Mouse (Mus musculus): ENCODE measurements around the gene Tes. TPM values are rescaled to one million over a fixed set of nuclear protein-coding genes. Genes with fewer than 3 reads are reported as not detected.
"Not testable (repeated sequence)": the region's sequence is repeated elsewhere in the genome, so short reads cannot be mapped to it uniquely, and the experiment has no call there.

Tes gene
- polyA plus RNA-seq, 1 experiment: 20.7 TPM

- no peak for DNase-seq (ENCODE audit: low read depth in 1 of 2, low spot score in 2 of 2)
- Histone ChIP-seq H3K27ac (ENCODE audit: insufficient read depth, low read length) (no peak overlapping the region), H3K4me1 (ENCODE audit: control insufficient read depth, insufficient read depth, insufficient read length) (no peaks in the 10 kb centered on the region), H3K4me3 (ENCODE audit: extremely low read depth, insufficient read depth, insufficient read length) (no peak overlapping the region), H3K27me3 (ENCODE audit: control insufficient read depth, insufficient read depth, low read length) (no peaks in the 10 kb centered on the region), H3K36me3 (ENCODE audit: control insufficient read depth, insufficient read depth, low read length) (no peaks in the 10 kb centered on the region)
- TF ChIP-seq CTCF (IDR thresholded peaks at IDR 0.05; ENCODE audit: extremely low read depth, insufficient read depth, insufficient read length, insufficient replicate concordance) (no peak), POLR2A (IDR thresholded peaks at IDR 0.05; ENCODE audit: low read depth, low read length) (no peak)
- 82% methylated on average over 4 of the region's 4 CpGs for WGBS
Measured at GRCm38 (mm10) chr6:17051432-17052025, 13.4 kb upstream of the Tes start.

DNA sequence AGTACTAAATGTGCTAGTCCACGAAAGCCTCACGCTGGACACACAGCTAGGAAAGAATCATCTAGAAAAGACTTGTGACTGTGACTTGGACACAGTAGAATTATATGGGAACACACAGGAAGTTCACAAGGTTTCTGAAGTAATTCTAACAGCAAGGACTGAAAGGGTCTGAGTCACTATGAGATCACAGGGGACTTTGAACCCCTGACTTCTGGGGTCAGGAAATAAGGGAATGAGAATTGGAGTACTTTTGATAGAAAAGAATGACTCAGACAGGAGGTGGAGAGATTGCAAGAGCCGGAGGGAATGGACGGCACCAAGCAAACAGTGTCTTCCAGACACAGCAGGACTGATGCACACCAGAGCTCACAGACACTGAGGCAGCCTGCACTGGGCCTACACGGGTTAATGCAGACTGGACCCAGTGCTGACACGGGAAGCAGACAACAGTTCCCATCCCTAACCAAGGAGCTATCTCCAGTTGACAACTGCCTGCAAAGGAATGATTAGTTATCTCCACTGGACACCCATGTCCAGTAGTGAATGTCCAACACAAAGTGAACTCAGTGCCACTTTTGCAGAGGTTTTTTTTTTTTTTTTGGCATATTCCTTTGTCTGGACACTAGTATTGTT, 11.8 kb upstream of the Tes start:
- H3K4me3 ChIP-seq (ENCODE audit: extremely low read depth, insufficient read depth, insufficient read length): no peak overlapping the region
- H3K36me3 ChIP-seq (ENCODE audit: control insufficient read depth, insufficient read depth, low read length): no peaks in the 10 kb centered on the region
- 87% methylated on average over 6 of the region's 6 CpGs for WGBS
- DNase-seq (ENCODE audit: low read depth in 1 of 2, low spot score in 2 of 2): no peak
- no peaks in the 10 kb centered on the region for H3K27me3 ChIP-seq (ENCODE audit: control insufficient read depth, insufficient read depth, low read length)
- no peak for TF ChIP-seq POLR2A (IDR thresholded peaks at IDR 0.05; ENCODE audit: low read depth, low read length)
- no peak for TF ChIP-seq CTCF (IDR thresholded peaks at IDR 0.05; ENCODE audit: extremely low read depth, insufficient read depth, insufficient read length, insufficient replicate concordance)
- no peaks in the 10 kb centered on the region for H3K4me1 ChIP-seq (ENCODE audit: control insufficient read depth, insufficient read depth, insufficient read length)
- no peak overlapping the region for H3K27ac ChIP-seq (ENCODE audit: insufficient read depth, low read length)

DNA sequence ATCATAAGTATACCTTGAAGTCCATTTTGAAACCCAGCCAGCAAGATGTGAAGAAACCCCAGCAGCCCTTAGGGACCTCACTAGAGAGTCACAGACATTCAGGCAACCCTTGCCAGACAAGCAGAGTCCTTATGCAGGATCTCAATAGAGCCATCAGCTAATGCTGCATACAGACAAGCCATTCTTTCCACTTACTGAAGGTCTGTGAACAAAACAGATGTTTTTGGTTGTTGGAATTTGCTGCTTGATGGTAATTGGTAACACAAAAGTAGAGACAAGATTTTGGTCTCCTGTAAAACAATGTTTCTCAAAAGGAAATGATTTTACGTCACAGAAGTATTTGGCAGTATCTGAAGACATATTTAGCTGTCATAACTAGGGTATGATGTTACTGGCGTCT, 10.2 kb upstream of the Tes start:
- H3K4me3 ChIP-seq (ENCODE audit: extremely low read depth, insufficient read depth, insufficient read length): no peak overlapping the region
- H3K36me3 ChIP-seq (ENCODE audit: control insufficient read depth, insufficient read depth, low read length): no peaks in the 10 kb centered on the region
- 93% methylated on average over 2 of the region's 2 CpGs for WGBS
- TF ChIP-seq CTCF (IDR thresholded peaks at IDR 0.05; ENCODE audit: extremely low read depth, insufficient read depth, insufficient read length, insufficient replicate concordance) (no peak), POLR2A (IDR thresholded peaks at IDR 0.05; ENCODE audit: low read depth, low read length) (no peak)
- no peak for DNase-seq (ENCODE audit: low read depth in 1 of 2, low spot score in 2 of 2)
- no peak overlapping the region for H3K27ac ChIP-seq (ENCODE audit: insufficient read depth, low read length)
- H3K27me3 ChIP-seq (ENCODE audit: control insufficient read depth, insufficient read depth, low read length): no peaks in the 10 kb centered on the region
- H3K4me1 ChIP-seq (ENCODE audit: control insufficient read depth, insufficient read depth, insufficient read length): no peaks in the 10 kb centered on the region

DNA sequence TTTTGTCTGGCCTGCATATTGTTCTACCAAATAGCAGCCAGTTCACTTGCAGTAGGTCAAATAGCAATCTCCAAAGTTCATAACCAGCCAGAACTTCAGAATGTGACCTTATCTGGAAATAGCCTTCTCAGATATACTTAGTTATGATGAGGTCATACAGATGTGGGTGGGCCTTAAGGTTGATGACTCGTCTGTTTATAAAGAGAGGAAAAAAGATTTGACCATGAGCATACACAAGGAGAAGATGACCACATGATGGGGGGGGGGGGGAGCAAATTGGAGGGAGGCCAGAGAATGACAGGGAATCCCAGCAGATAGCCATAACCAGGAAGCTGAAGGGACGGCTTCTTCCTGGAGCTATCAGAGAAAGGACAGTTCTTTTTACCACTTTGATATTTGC, 9.3 kb upstream of the Tes start:
- TF ChIP-seq POLR2A (IDR thresholded peaks at IDR 0.05; ENCODE audit: low read depth, low read length): no peak
- TF ChIP-seq CTCF (IDR thresholded peaks at IDR 0.05; ENCODE audit: extremely low read depth, insufficient read depth, insufficient read length, insufficient replicate concordance): no peak
- Histone ChIP-seq H3K4me3 (ENCODE audit: extremely low read depth, insufficient read depth, insufficient read length) (no peak overlapping the region), H3K4me1 (ENCODE audit: control insufficient read depth, insufficient read depth, insufficient read length) (no peaks in the 10 kb centered on the region), H3K27ac (ENCODE audit: insufficient read depth, low read length) (no peak overlapping the region), H3K36me3 (ENCODE audit: control insufficient read depth, insufficient read depth, low read length) (no peaks in the 10 kb centered on the region), H3K27me3 (ENCODE audit: control insufficient read depth, insufficient read depth, low read length) (no peaks in the 10 kb centered on the region)
- 71% methylated on average over 2 of the region's 2 CpGs for WGBS
- DNase-seq (ENCODE audit: low read depth in 1 of 2, low spot score in 2 of 2): no peak

DNA sequence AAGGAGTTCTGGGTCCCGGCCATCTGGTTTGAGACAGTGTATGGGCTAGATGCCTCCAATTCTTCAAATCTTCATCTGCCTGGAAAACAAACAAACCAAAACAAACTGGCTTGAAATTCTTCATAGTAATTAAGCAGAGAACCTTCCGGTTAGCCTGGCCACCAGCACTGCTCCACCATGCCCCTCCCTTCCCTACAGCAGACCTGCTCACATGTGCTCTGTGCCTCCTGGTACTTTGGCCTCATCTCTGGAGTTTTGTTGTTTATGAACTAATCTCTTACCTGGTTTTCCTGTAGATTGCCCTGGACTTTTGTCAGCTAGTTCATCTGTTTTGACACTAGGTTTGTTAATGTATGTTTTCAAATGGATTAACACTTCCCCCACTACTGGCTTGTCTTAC, 5.4 kb upstream of the Tes start:
- H3K4me1 ChIP-seq (ENCODE audit: control insufficient read depth, insufficient read depth, insufficient read length): no peaks in the 10 kb centered on the region
- H3K36me3 ChIP-seq (ENCODE audit: control insufficient read depth, insufficient read depth, low read length): no peaks in the 10 kb centered on the region
- WGBS: 91% methylated on average over 2 of the region's 2 CpGs
- no peak for DNase-seq (ENCODE audit: low read depth in 1 of 2, low spot score in 2 of 2)
- H3K27me3 ChIP-seq (ENCODE audit: control insufficient read depth, insufficient read depth, low read length): no peaks in the 10 kb centered on the region
- H3K27ac ChIP-seq (ENCODE audit: insufficient read depth, low read length): no peak overlapping the region
- H3K4me3 ChIP-seq (ENCODE audit: extremely low read depth, insufficient read depth, insufficient read length): no peak overlapping the region
- TF ChIP-seq POLR2A (IDR thresholded peaks at IDR 0.05; ENCODE audit: low read depth, low read length) (no peak), CTCF (IDR thresholded peaks at IDR 0.05; ENCODE audit: extremely low read depth, insufficient read depth, insufficient read length, insufficient replicate concordance) (no peak)

DNA sequence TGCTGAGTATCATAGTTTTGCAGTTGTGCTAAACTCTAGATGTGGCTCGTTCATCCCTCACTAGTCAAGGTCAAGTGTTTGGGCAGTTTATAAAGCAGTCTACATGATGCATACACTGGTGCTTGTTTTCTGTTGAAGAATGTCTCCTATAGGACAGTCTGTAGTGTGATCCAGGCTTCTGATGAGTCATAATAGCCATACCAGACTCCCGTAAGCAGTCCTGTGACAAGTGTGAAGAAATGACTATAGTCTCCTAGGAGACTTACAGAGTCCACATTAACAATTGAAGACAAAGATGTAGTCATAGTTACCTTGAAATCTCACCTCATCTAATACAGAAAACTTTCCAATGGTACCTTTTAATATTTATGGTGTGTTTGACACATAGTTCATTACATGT, 4.8 kb upstream of the Tes start:
- no peak overlapping the region for H3K27ac ChIP-seq (ENCODE audit: insufficient read depth, low read length)
- H3K36me3 ChIP-seq (ENCODE audit: control insufficient read depth, insufficient read depth, low read length): no peaks in the 10 kb centered on the region
- 84% methylated on average over 2 of the region's 2 CpGs for WGBS
- no peaks in the 10 kb centered on the region for H3K4me1 ChIP-seq (ENCODE audit: control insufficient read depth, insufficient read depth, insufficient read length)
- H3K4me3 ChIP-seq (ENCODE audit: extremely low read depth, insufficient read depth, insufficient read length): no peak overlapping the region
- DNase-seq (ENCODE audit: low read depth in 1 of 2, low spot score in 2 of 2): no peak
- H3K27me3 ChIP-seq (ENCODE audit: control insufficient read depth, insufficient read depth, low read length): no peaks in the 10 kb centered on the region
- TF ChIP-seq CTCF (IDR thresholded peaks at IDR 0.05; ENCODE audit: extremely low read depth, insufficient read depth, insufficient read length, insufficient replicate concordance) (no peak), POLR2A (IDR thresholded peaks at IDR 0.05; ENCODE audit: low read depth, low read length) (no peak)

DNA sequence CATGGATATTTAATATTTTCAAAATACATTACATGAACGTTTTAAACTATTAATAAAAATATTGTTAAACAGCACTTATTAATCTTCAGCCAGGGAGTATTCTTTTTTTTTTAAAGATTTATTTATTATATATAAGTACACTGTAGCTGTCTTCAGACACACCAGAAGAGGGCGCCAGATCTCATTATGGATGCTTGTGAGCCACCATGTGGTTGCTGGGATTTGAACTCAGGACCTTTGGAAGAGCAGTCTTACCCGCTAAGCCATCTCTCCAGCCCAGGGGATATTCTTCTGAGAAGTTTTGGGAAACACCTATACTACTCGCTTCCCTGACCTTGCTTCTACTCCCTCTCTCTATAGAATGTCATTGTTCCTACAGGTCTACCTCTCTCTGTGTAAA, 3.1 kb upstream of the Tes start:
- not testable (repeated sequence) for H3K4me1 ChIP-seq (ENCODE audit: control insufficient read depth, insufficient read depth, insufficient read length); H3K4me3 ChIP-seq (ENCODE audit: extremely low read depth, insufficient read depth, insufficient read length); H3K27me3 ChIP-seq (ENCODE audit: control insufficient read depth, insufficient read depth, low read length); H3K27ac ChIP-seq (ENCODE audit: insufficient read depth, low read length); DNase-seq (ENCODE audit: low read depth in 1 of 2, low spot score in 2 of 2); H3K36me3 ChIP-seq (ENCODE audit: control insufficient read depth, insufficient read depth, low read length)
- WGBS: 77% methylated on average over 4 of the region's 4 CpGs
